Mouse (Mus musculus) forelimb bud, embryonic 11.5 days (tissue): ENCODE measurements at regions not wholly inside any gene's neighbourhood (a gene's known extent, or its start where the extent isn't known, plus 50 kb on each side); places are given as distances from the start of the nearest gene placed in this dataset.
A peak's percentile ranks its signal among the peaks of the same experiment; 100 is the strongest.

Source experiments
- DNase-seq: peaks from one replicate; pipeline ENCODE4 v3.0.0-alpha.2; 2012; ENCODE audit warnings: low read depth, low spot score

- peak; percentile 16 for DNase-seq
Measured at GRCm38 (mm10) chr8:96753497-96753896, 865.1 kb upstream of the Got2 start.

GRCm38 (mm10) chr8:96748896-96749295 is 860.5 kb upstream of the Got2 start:
- no peak for DNase-seq

DNA sequence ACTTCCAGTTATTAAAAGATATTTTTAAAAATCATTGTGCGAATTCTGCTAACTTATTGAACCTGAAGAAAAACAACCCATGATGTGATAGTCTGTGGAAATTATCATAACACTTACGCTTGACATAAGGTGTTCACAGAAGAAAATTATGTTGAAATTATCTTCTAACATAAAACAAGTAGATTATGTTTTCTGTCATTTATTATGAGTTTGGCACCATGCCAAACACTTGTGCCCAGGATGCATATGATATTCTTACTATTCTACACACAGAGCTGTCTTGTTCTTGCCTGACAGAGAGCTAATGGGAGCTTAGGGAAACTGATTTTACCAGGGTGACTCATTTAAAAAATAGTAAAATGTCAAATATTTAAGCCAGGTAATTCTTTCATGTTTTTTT is 850.2 kb upstream of the Got2 start:
- no peak for DNase-seq
